Mouse (Mus musculus): ENCODE results near the gene Mgme1. TPM values are rescaled to one million over a fixed set of nuclear protein-coding genes. Genes with fewer than 3 reads are reported as not detected.

Mgme1 gene
- polyA plus RNA-seq, 1 experiment from 2014 or later, result 26.6 TPM

- Histone ChIP-seq H3K4me1 (replicated peaks; ENCODE audit: control insufficient read depth, insufficient read depth, low read length) (no peaks in the 10 kb centered on the region; the same call in 1 of the 2 replicates), H3K27me3 (replicated peaks; ENCODE audit: control insufficient read depth, insufficient read depth, low read length) (no peaks in the 10 kb centered on the region), H3K4me3 (ENCODE audit: low read depth, low read length) (no peak overlapping the region), H3K36me3 (ENCODE audit: control insufficient read depth, insufficient read depth, low read length) (peaks cover 21% of the 10 kb centered on the region), H3K9ac (ENCODE audit: low read depth, low read length) (no peak overlapping the region), H3K9me3 (ENCODE audit: control insufficient read depth, low read length) (no peaks in the 10 kb centered on the region), H3K27ac (ENCODE audit: low read depth, low read length) (no peak overlapping the region), H3K4me2 (no peak overlapping the region)
- no peak for ATAC-seq (replicated peaks; ENCODE audit: low FRiP score)
- 74% methylated on average over 3 of the region's 3 CpGs for WGBS
- DNase-seq (ENCODE audit: low spot score), result no peak
Measured at GRCm38 (mm10) chr2:144281417-144281816, 11.0 kb downstream of the Mgme1 start.

GRCm38 (mm10) chr2:144290321-144290720 is 19.9 kb downstream of the Mgme1 start:
- 80% methylated on average over 7 of the region's 7 CpGs for WGBS
- no peak for ATAC-seq (replicated peaks; ENCODE audit: low FRiP score)
- Histone ChIP-seq H3K9ac (ENCODE audit: low read depth, low read length) (no peak overlapping the region), H3K36me3 (ENCODE audit: control insufficient read depth, insufficient read depth, low read length) (no peaks in the 10 kb centered on the region), H3K27ac (ENCODE audit: low read depth, low read length) (no peak overlapping the region), H3K4me2 (no peak overlapping the region), H3K4me1 (replicated peaks; ENCODE audit: control insufficient read depth, insufficient read depth, low read length) (no peaks in the 10 kb centered on the region), H3K27me3 (replicated peaks; ENCODE audit: control insufficient read depth, insufficient read depth, low read length) (no peaks in the 10 kb centered on the region), H3K4me3 (ENCODE audit: low read depth, low read length) (no peak overlapping the region), H3K9me3 (ENCODE audit: control insufficient read depth, low read length) (no peaks in the 10 kb centered on the region)
- no peak for DNase-seq (ENCODE audit: low spot score)

- Histone ChIP-seq H3K4me3 (ENCODE audit: low read depth, low read length) (no peak overlapping the region), H3K27ac (ENCODE audit: low read depth, low read length) (no peak overlapping the region), H3K36me3 (ENCODE audit: control insufficient read depth, insufficient read depth, low read length) (no peaks in the 10 kb centered on the region), H3K27me3 (replicated peaks; ENCODE audit: control insufficient read depth, insufficient read depth, low read length) (no peaks in the 10 kb centered on the region), H3K9ac (ENCODE audit: low read depth, low read length) (no peak overlapping the region), H3K9me3 (ENCODE audit: control insufficient read depth, low read length) (no peaks in the 10 kb centered on the region), H3K4me2 (no peak overlapping the region), H3K4me1 (replicated peaks; ENCODE audit: control insufficient read depth, insufficient read depth, low read length) (no peaks in the 10 kb centered on the region)
- no peak for DNase-seq (ENCODE audit: low spot score)
- 79% methylated on average over 11 of the region's 11 CpGs for whole genome bisulfite sequencing
- no peak for ATAC-seq (replicated peaks; ENCODE audit: low FRiP score)
Measured at GRCm38 (mm10) chr2:144291600-144292305, 21.3 kb downstream of the Mgme1 start.

GRCm38 (mm10) chr2:144295145-144295735 is 24.8 kb downstream of the Mgme1 start:
- Histone ChIP-seq H3K9ac (ENCODE audit: low read depth, low read length) (no peak overlapping the region), H3K27ac (ENCODE audit: low read depth, low read length) (no peak overlapping the region), H3K9me3 (ENCODE audit: control insufficient read depth, low read length) (no peaks in the 10 kb centered on the region), H3K4me2 (no peak overlapping the region), H3K4me3 (ENCODE audit: low read depth, low read length) (no peak overlapping the region), H3K36me3 (ENCODE audit: control insufficient read depth, insufficient read depth, low read length) (no peaks in the 10 kb centered on the region), H3K4me1 (replicated peaks; ENCODE audit: control insufficient read depth, insufficient read depth, low read length) (peaks cover 6% of the 10 kb centered on the region), H3K27me3 (replicated peaks; ENCODE audit: control insufficient read depth, insufficient read depth, low read length) (no peaks in the 10 kb centered on the region)
- 57% methylated on average over 9 of the region's 9 CpGs for WGBS
- ATAC-seq (replicated peaks; ENCODE audit: low FRiP score) (no peak), DNase-seq (ENCODE audit: low spot score) (no peak)

- Histone ChIP-seq H3K4me2 (no peak overlapping the region), H3K27ac (ENCODE audit: low read depth, low read length) (no peak overlapping the region)
Measured at GRCm38 (mm10) chr2:144299749-144300669, 29.5 kb downstream of the Mgme1 start.

GRCm38 (mm10) chr2:144301101-144301500 is 30.6 kb downstream of the Mgme1 start:
- Histone ChIP-seq H3K9ac (ENCODE audit: low read depth, low read length) (no peak overlapping the region), H3K27ac (ENCODE audit: low read depth, low read length) (no peak overlapping the region), H3K4me1 (replicated peaks; ENCODE audit: control insufficient read depth, insufficient read depth, low read length) (peaks cover 8% of the 10 kb centered on the region), H3K36me3 (ENCODE audit: control insufficient read depth, insufficient read depth, low read length) (no peaks in the 10 kb centered on the region), H3K4me2 (no peak overlapping the region), H3K27me3 (replicated peaks; ENCODE audit: control insufficient read depth, insufficient read depth, low read length) (no peaks in the 10 kb centered on the region), H3K4me3 (ENCODE audit: low read depth, low read length) (no peak overlapping the region), H3K9me3 (ENCODE audit: control insufficient read depth, low read length) (no peaks in the 10 kb centered on the region)
- 95% methylated on average over 11 of the region's 11 CpGs for WGBS
- ATAC-seq (replicated peaks; ENCODE audit: low FRiP score) (no peak), DNase-seq (ENCODE audit: low spot score) (no peak)

More at GRCm38 (mm10) chr2:144299749-144300669, 29.5 kb downstream of the Mgme1 start:
- no peaks in the 10 kb centered on the region for H3K27me3 ChIP-seq (replicated peaks; ENCODE audit: control insufficient read depth, insufficient read depth, low read length)
- H3K9ac ChIP-seq (ENCODE audit: low read depth, low read length), result no peak overlapping the region
- H3K9me3 ChIP-seq (ENCODE audit: control insufficient read depth, low read length), result no peaks in the 10 kb centered on the region
- no peaks in the 10 kb centered on the region for H3K36me3 ChIP-seq (ENCODE audit: control insufficient read depth, insufficient read depth, low read length)
- no peak overlapping the region for H3K4me3 ChIP-seq (ENCODE audit: low read depth, low read length)
- WGBS, result 66% methylated on average over 9 of the region's 9 CpGs
- peaks cover 8% of the 10 kb centered on the region for H3K4me1 ChIP-seq (replicated peaks; ENCODE audit: control insufficient read depth, insufficient read depth, low read length)
- DNase-seq (ENCODE audit: low spot score) (no peak), ATAC-seq (replicated peaks; ENCODE audit: low FRiP score) (no peak)

GRCm38 (mm10) chr2:144305721-144306294 is 35.3 kb downstream of the Mgme1 start:
- Histone ChIP-seq H3K4me3 (ENCODE audit: low read depth, low read length) (no peak overlapping the region), H3K27ac (ENCODE audit: low read depth, low read length) (no peak overlapping the region), H3K4me1 (replicated peaks; ENCODE audit: control insufficient read depth, insufficient read depth, low read length) (no peaks in the 10 kb centered on the region), H3K36me3 (ENCODE audit: control insufficient read depth, insufficient read depth, low read length) (no peaks in the 10 kb centered on the region), H3K27me3 (replicated peaks; ENCODE audit: control insufficient read depth, insufficient read depth, low read length) (no peaks in the 10 kb centered on the region), H3K9me3 (ENCODE audit: control insufficient read depth, low read length) (no peaks in the 10 kb centered on the region), H3K4me2 (no peak overlapping the region), H3K9ac (ENCODE audit: low read depth, low read length) (no peak overlapping the region)
- 68% methylated on average over 18 of the region's 18 CpGs for WGBS
- ATAC-seq (replicated peaks; ENCODE audit: low FRiP score) (no peak), DNase-seq (ENCODE audit: low spot score) (no peak)

GRCm38 (mm10) chr2:144308561-144308960 is 38.1 kb downstream of the Mgme1 start:
- DNase-seq (ENCODE audit: low spot score), result no peak
- H3K4me3 ChIP-seq (ENCODE audit: low read depth, low read length), result no peak overlapping the region
- H3K4me2 ChIP-seq, result peak overlapping the region; percentile 21; the same call in 1 of the 2 replicates

More at GRCm38 (mm10) chr2:144308561-144308960, 38.1 kb downstream of the Mgme1 start:
- Histone ChIP-seq H3K36me3 (ENCODE audit: control insufficient read depth, insufficient read depth, low read length) (no peaks in the 10 kb centered on the region), H3K27ac (ENCODE audit: low read depth, low read length) (no peak overlapping the region), H3K9me3 (ENCODE audit: control insufficient read depth, low read length) (no peaks in the 10 kb centered on the region), H3K4me1 (replicated peaks; ENCODE audit: control insufficient read depth, insufficient read depth, low read length) (no peaks in the 10 kb centered on the region), H3K27me3 (replicated peaks; ENCODE audit: control insufficient read depth, insufficient read depth, low read length) (no peaks in the 10 kb centered on the region), H3K9ac (ENCODE audit: low read depth, low read length) (no peak overlapping the region)
- ATAC-seq (replicated peaks; ENCODE audit: low FRiP score), result peak; percentile 43; the same call in 1 of the 2 replicates
- 34% methylated on average over 8 of the region's 8 CpGs for WGBS

Measured in liver, embryonic 11.5 days (tissue).